Mouse (Mus musculus) thymus, adult 2 months (tissue): ENCODE data around the gene Lrch1. TPM values are rescaled to one million over a fixed set of nuclear protein-coding genes. Genes with fewer than 3 reads are reported as not detected.

Experiments
- DNase-seq: peaks from one replicate; pipeline ENCODE4 v3.0.0; 2021
- H3K27ac ChIP-seq: fragments of 200-500 bp; 2 replicates; pipeline ENCODE4 v1.5.1; 2012; ENCODE audit warnings: low read length, control low read depth; ENCODE audit not compliant: control insufficient read depth, insufficient read depth
- H3K27me3 ChIP-seq: fragments of 200-500 bp; 2 replicates; pipeline ENCODE4 v1.6.1; 2012; ENCODE audit warnings: mild to moderate bottlenecking, low read length, moderate library complexity, mixed read lengths; ENCODE audit not compliant: control insufficient read depth, insufficient read depth
- H3K36me3 ChIP-seq: fragments of 200-500 bp; 2 replicates; pipeline ENCODE4 v1.6.1; 2012; ENCODE audit warnings: mild to moderate bottlenecking, low read length, moderate library complexity; ENCODE audit not compliant: control insufficient read depth, insufficient read depth
- H3K4me1 ChIP-seq: fragments of 200-500 bp; replicated peaks from 2 replicates; pipeline ENCODE4 v1.6.1; 2012; ENCODE audit warnings: low read length; ENCODE audit not compliant: control insufficient read depth, insufficient read depth
- H3K4me3 ChIP-seq: fragments of 200-500 bp; 2 replicates; pipeline ENCODE4 v1.5.1; 2012; ENCODE audit warnings: mild to moderate bottlenecking, low read length, control low read depth, moderate library complexity; ENCODE audit not compliant: control insufficient read depth, insufficient read depth
- CTCF ChIP-seq: fragments of 200-500 bp; IDR thresholded peaks from 2 replicates; pipeline ENCODE4 v1.5.1; 2012; ENCODE audit warnings: mild to moderate bottlenecking, control low read depth, low read length, moderate library complexity, borderline replicate concordance; ENCODE audit not compliant: control insufficient read depth, poor library complexity, insufficient read depth; ENCODE audit errors: extremely low read depth
- POLR2A ChIP-seq: fragments of 200-500 bp; IDR thresholded peaks from 2 replicates; pipeline ENCODE4 v1.6.1; 2012; ENCODE audit warnings: mild to moderate bottlenecking, low read length, control low read depth, moderate library complexity; ENCODE audit not compliant: control insufficient read depth, poor library complexity, insufficient read depth; ENCODE audit errors: extremely low read depth
- WGBS: fragments of 180-500 bp; shearing (Covaris S2); methylation state at CpG from one replicate; pipeline ENCODE4 v1.1.7; 2018; 5-methylcytosine and 5-hydroxymethylcytosine counted together
- polyA plus RNA-seq: library from polyadenylated mRNA; depleted of rRNA; stranded (reverse); fragments of >200 nt; gene quantifications from 2 replicates; pipeline ENCODE4 v1.2.3, GENCODE M21; 2012

Lrch1 gene
- polyA plus RNA-seq, 1 experiment = 27.5 TPM

DNA sequence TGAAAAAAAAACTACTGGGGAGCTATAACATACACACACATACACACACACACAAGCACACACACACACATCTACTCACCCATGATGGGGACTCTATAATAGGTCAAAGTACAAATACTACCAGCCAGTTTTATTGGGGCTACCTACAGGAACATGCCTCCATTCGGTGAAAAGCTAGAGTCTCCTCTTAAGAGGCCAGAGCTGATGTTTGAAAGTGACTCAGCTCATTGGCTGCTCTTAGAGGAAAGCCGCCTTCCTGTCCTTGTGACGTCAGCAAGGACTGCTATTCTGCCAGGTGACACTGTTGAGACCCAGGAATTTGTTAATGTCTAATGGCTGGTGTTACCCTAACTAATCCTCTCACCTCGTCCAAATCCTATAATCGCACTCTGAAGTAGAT is 25.0 kb upstream of the Lrch1 start:
- 76% methylated on average over 5 of the region's 5 CpGs for WGBS
- no peak overlapping the region for H3K27ac ChIP-seq
- no peak for DNase-seq
- no peak for TF ChIP-seq CTCF
- no peak for TF ChIP-seq POLR2A
- H3K4me1 ChIP-seq = peaks cover 11% of the 10 kb centered on the region
- no peaks in the 10 kb centered on the region for H3K27me3 ChIP-seq
- no peaks in the 10 kb centered on the region for H3K36me3 ChIP-seq
- H3K4me3 ChIP-seq = no peak overlapping the region

DNA sequence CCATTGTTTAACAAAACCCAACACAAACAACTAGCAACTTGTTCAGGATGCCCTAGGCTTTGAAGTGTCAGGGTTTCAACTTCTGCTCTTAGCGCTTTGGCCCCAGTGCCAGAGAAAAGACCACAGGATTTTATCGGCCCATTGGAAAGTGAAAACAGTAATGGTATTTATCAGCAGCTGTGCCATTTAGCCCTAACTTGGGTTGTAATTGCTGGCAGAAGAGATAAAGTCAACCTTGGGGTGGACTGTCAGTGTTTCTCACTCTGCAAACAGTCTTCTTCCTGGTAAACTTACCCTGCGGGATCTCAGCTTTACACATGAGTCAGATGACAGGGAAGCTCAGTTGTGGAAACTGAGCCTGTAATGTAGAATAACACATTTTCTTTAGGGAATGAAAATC is 24.5 kb upstream of the Lrch1 start:
- Histone ChIP-seq H3K27me3 (no peaks in the 10 kb centered on the region), H3K4me3 (no peak overlapping the region), H3K4me1 (peaks cover 11% of the 10 kb centered on the region), H3K36me3 (no peaks in the 10 kb centered on the region), H3K27ac (no peak overlapping the region)
- DNase-seq = no peak
- TF ChIP-seq CTCF (no peak), POLR2A (no peak)
- 75% methylated on average over 3 of the region's 3 CpGs for WGBS

DNA sequence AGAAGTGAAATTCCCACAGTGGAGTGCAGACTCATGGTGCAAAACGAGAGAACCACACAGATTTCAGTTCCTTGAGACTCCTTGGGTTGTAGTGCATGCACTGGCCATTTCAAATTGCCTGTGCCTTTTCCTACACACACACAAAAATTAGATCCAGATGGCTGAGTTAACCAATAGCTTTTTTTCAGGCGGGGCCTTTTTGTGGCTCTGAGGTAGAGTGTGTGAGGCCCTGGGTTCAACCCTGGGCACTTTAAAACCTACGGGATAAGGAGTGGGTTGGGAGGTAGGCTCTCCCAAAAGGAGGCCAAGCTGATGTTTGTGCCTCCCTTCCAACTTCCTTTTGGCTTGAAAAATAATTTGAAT is 15.7 kb upstream of the Lrch1 start:
- H3K36me3 ChIP-seq = no peaks in the 10 kb centered on the region
- no peak overlapping the region for H3K4me3 ChIP-seq
- 92% methylated on average over 3 of the region's 3 CpGs for WGBS
- no peak for DNase-seq
- H3K27ac ChIP-seq = no peak overlapping the region
- no peaks in the 10 kb centered on the region for H3K4me1 ChIP-seq
- no peak for TF ChIP-seq CTCF
- TF ChIP-seq POLR2A = no peak
- no peaks in the 10 kb centered on the region for H3K27me3 ChIP-seq

DNA sequence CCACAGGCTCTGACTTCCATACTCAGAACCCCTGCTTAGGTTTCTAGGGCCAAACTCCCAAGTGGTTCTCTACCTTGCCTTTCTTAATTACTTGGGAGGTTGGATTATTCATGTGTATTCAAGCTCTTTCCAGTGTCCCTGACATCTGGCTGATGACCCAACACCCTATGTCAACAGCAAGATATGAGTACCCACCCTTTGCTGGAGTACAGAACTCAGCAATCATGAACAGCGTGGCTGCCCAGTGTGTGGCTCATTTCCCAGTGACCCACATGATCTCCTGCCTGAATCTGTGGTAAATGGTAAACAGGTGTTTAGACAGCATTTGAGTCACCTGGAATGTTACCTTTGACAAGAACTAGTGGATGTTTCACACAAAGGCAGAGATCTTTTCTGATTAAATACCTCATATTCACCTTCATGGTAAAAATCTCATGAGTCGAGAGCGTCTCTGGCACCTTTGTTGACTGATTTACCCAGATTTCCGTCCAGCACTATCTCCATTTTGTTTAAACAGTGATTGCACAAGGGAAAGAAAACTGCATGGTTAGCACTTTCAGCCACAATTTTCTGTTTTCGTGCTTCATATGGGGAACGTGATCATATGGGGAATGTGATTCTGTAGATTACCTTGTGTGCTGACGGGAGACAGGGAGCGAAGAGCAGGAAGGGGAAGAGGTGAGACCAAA is 15.2 kb upstream of the Lrch1 start:
- no peak for DNase-seq
- WGBS = 94% methylated on average over 8 of the region's 8 CpGs
- Histone ChIP-seq H3K27ac (no peak overlapping the region), H3K4me3 (no peak overlapping the region), H3K27me3 (no peaks in the 10 kb centered on the region), H3K36me3 (no peaks in the 10 kb centered on the region), H3K4me1 (no peaks in the 10 kb centered on the region)
- TF ChIP-seq POLR2A (no peak), CTCF (no peak)

DNA sequence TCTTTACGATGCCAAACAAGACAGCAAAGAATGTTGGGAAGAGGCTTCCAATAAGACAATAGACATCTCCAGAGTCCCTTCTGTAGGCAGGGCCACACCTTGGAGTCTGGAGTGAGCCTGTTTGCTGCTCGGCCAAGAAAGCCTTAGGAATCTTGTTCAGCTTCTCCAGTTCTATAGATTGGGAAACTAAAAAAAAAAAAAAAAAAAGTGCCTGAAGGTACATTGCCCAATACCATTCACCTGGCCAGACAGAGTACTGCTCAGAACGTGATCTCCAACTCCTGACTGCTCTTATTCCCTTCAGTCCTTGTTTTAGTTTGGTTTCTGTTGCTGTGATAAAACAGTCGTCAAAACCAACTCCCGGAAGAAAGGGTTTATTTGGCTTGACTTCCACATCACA is 12.9 kb upstream of the Lrch1 start:
- H3K36me3 ChIP-seq = no peaks in the 10 kb centered on the region
- H3K4me1 ChIP-seq = no peaks in the 10 kb centered on the region
- WGBS = 92% methylated on average over 5 of the region's 5 CpGs
- H3K27ac ChIP-seq = no peak overlapping the region
- no peaks in the 10 kb centered on the region for H3K27me3 ChIP-seq
- H3K4me3 ChIP-seq = no peak overlapping the region
- TF ChIP-seq CTCF (no peak), POLR2A (no peak)
- DNase-seq = no peak

DNA sequence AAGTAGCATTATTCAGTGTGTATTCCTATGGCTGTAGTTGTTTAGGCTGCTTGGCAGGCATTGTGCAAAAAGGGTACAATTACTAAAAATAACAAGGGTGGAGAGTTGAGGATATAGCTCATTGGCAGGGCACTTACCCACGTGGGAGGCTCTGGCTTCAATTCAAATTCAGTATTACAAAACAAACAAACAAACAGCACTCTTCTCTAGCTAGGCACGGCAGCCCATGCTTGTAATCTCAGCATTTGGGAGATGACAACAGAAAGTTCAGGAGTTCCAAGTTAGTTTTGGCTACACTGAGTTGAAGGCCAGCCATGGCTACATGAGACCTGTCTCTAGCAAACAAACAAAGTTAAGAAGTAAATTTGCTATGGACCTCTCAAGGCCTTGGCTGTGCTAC is 9.0 kb upstream of the Lrch1 start:
- H3K27me3 ChIP-seq = no peaks in the 10 kb centered on the region
- no peak for DNase-seq
- H3K27ac ChIP-seq = no peak overlapping the region
- 88% methylated on average over 2 of the region's 2 CpGs for WGBS
- TF ChIP-seq CTCF = no peak
- TF ChIP-seq POLR2A = no peak
- no peak overlapping the region for H3K4me3 ChIP-seq
- no peaks in the 10 kb centered on the region for H3K4me1 ChIP-seq
- H3K36me3 ChIP-seq = no peaks in the 10 kb centered on the region

DNA sequence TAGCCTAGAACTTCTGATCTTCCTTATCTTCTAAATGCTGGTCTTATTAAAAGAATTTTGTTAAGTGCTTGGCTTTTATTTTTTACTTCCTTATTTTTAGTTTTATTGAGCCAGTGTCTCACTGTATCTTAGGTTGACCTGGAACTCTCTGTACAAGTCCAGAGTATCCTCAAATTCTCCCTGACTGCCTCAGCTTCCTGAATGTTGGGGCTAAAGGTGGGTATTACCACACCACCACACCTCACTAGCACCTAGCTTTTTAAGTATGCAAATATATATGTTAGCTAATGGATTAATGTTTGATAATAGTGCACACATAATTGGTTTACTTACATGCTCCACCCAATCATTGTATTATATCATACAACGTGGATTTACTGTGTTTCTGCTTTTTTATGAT is 8.6 kb upstream of the Lrch1 start:
- 90% methylated on average over 1 of the region's 1 CpGs for WGBS
- DNase-seq = no peak
- H3K4me1 ChIP-seq = no peaks in the 10 kb centered on the region
- H3K36me3 ChIP-seq = no peaks in the 10 kb centered on the region
- no peak overlapping the region for H3K4me3 ChIP-seq
- no peaks in the 10 kb centered on the region for H3K27me3 ChIP-seq
- TF ChIP-seq CTCF = no peak
- TF ChIP-seq POLR2A = no peak
- H3K27ac ChIP-seq = no peak overlapping the region
